Mouse (Mus musculus): Measurements from ENCODE around the gene Dnah10. TPM values are rescaled to one million over a fixed set of nuclear protein-coding genes. Genes with fewer than 3 reads are reported as not detected.

Dnah10 gene
- not detected in 2 replicates for polyA plus RNA-seq (2012; ENCODE audit: insufficient read depth, insufficient read length, missing spikeins)

- Histone ChIP-seq H3K4me1 (ENCODE audit: control insufficient read depth, insufficient read depth, insufficient read length, low read length) (peaks cover 4% of the 10 kb centered on the region; the same call in 1 of the 2 replicates), H3K27ac (replicated peaks; ENCODE audit: low read depth, low read length) (no peak within 1 kb of the TSS), H3K4me3 (ENCODE audit: insufficient read depth, low read depth, low read length) (no peak within 1 kb of the TSS)
These were observed at the start of gene Dnah10 for GRCm38 (mm10) chr5:124724997-124725396. Gene Dnah10 (plus strand): TSS chr5:124725085.

DNA sequence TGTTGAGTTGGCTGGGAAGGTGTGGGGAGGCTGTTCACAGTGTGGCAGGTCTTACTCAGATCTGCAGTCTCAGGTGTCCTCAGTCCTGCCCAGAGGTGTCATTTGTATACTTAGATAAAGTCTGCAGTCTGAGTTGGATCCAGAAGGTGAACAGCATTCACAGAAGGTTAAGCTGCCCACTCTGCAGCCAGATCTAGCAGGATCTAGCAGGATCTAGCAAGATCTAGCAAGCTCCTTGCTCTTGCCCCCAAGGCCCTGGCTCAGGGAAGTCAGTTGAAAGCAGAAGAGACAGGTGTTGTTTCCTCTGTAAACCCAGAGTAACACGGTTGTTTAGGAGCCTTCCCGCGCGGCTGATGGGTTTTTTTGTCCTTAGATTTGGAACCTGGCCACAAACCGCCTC, 11.1 kb upstream of the Dnah10 start:
- Histone ChIP-seq H3K4me1 (ENCODE audit: control insufficient read depth, insufficient read depth, insufficient read length, low read length) (no peaks in the 10 kb centered on the region), H3K4me3 (ENCODE audit: insufficient read depth, low read depth, low read length) (no peak overlapping the region), H3K27ac (replicated peaks; ENCODE audit: low read depth, low read length) (0 out of 2 replicates have a peak overlapping the region, but pooled peaks have one; percentile 0)

GRCm38 (mm10) chr5:124715135-124715534, 9.8 kb upstream of the Dnah10 start:
- H3K4me3 ChIP-seq (ENCODE audit: insufficient read depth, low read depth, low read length) = no peak overlapping the region
- no peaks in the 10 kb centered on the region for H3K4me1 ChIP-seq (ENCODE audit: control insufficient read depth, insufficient read depth, insufficient read length, low read length)
- H3K27ac ChIP-seq (replicated peaks; ENCODE audit: low read depth, low read length) = peak overlapping the region; percentile 95

DNA sequence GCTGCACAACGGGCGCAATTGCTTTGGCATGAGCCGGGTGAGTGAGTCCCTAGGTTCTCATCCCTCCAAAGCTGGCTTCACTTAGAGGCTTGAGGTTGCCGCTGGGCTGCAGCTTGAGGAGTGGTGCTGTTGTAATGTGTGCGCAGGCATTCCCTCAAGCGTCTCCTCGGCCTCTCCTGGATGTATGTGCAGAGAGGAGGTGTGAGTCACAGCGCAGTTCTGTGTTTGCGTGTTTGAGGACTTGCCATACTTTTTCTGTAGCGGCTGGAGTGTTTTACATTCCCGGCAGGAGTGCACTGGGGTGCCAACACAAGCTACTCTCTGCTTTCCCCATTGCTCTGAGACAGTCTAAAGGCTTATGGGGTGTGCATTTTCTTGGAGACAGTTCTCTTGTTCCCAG, 6.9 kb upstream of the Dnah10 start:
- Histone ChIP-seq H3K27ac (replicated peaks; ENCODE audit: low read depth, low read length) (no peak overlapping the region), H3K4me1 (ENCODE audit: control insufficient read depth, insufficient read depth, insufficient read length, low read length) (no peaks in the 10 kb centered on the region), H3K4me3 (ENCODE audit: insufficient read depth, low read depth, low read length) (no peak overlapping the region)

DNA sequence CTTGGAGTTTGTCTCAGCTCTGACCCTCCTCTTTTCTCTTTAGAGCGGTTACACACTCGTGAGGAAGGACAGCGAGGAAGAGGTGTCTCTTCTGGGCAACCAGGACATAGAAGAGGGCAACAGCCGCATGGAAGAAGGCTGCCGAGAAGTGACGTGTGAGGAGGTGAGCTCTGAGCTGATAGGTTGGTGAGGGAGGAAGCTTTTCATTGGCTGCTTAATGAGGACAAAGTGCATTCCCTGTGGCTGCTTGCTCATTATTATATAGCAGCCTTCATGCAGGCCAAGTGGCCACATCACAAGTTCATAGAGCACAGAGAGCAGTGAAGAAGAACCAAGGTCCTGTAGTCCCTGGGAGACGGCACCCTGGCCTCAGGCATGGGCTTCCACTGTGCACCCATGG, 6.5 kb upstream of the Dnah10 start:
- Histone ChIP-seq H3K27ac (replicated peaks; ENCODE audit: low read depth, low read length) (no peak overlapping the region), H3K4me3 (ENCODE audit: insufficient read depth, low read depth, low read length) (no peak overlapping the region), H3K4me1 (ENCODE audit: control insufficient read depth, insufficient read depth, insufficient read length, low read length) (no peaks in the 10 kb centered on the region)

DNA sequence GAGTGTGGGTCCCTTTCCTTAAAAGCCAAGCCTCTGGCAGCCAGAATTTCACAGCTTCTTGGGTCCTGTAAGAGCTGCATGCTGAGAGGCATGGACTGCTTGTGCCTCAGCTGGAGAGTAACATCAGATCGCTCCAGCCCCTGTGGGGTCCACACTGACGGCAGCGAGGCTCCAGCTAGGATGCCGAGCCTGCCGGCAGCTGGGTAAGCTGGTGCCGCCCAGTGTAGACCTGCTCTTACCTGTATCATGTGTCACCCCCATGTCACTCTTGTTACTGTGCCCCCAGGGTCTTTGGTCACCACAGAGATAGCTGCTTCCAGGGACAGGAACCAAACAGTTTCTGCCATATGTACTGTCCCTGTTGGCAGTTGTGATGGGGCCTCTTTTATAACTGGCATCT, 1.8 kb upstream of the Dnah10 start:
- Histone ChIP-seq H3K4me3 (ENCODE audit: insufficient read depth, low read depth, low read length) (no peak overlapping the region), H3K27ac (replicated peaks; ENCODE audit: low read depth, low read length) (no peak overlapping the region), H3K4me1 (ENCODE audit: control insufficient read depth, insufficient read depth, insufficient read length, low read length) (no peaks in the 10 kb centered on the region)

- H3K4me3 ChIP-seq (ENCODE audit: insufficient read depth, low read depth, low read length) = peak overlapping the region; percentile 29
- H3K4me1 ChIP-seq (ENCODE audit: control insufficient read depth, insufficient read depth, insufficient read length, low read length) = peaks cover 4% of the 10 kb centered on the region; the same call in 1 of the 2 replicates
- H3K27ac ChIP-seq (replicated peaks; ENCODE audit: low read depth, low read length) = no peak overlapping the region
These were observed 4.8 kb downstream of the Dnah10 start for GRCm38 (mm10) chr5:124729662-124730206.

DNA sequence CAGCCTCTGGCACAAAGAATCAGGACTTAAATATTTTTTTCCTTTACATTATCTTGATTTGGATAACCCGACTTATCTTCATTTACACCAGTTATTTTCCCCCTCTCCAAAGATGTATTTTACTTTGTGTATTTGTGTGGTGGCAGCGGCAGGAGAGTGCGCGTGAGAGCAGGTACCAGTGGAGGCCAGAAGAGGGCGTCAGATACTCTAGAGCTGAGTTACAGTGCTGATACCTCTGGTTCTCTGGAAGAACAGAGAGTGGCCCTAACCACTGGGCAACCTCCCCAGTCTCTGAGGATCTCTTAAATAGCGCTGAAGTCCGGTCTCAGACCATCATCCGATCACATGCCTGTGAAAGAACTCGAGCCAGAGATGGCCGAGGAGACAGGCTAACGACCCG, 9.1 kb downstream of the Dnah10 start:
- Histone ChIP-seq H3K4me3 (ENCODE audit: insufficient read depth, low read depth, low read length) (no peak overlapping the region), H3K4me1 (ENCODE audit: control insufficient read depth, insufficient read depth, insufficient read length, low read length) (peaks cover 2% of the 10 kb centered on the region; the same call in 1 of the 2 replicates), H3K27ac (replicated peaks; ENCODE audit: low read depth, low read length) (no peak overlapping the region)

DNA sequence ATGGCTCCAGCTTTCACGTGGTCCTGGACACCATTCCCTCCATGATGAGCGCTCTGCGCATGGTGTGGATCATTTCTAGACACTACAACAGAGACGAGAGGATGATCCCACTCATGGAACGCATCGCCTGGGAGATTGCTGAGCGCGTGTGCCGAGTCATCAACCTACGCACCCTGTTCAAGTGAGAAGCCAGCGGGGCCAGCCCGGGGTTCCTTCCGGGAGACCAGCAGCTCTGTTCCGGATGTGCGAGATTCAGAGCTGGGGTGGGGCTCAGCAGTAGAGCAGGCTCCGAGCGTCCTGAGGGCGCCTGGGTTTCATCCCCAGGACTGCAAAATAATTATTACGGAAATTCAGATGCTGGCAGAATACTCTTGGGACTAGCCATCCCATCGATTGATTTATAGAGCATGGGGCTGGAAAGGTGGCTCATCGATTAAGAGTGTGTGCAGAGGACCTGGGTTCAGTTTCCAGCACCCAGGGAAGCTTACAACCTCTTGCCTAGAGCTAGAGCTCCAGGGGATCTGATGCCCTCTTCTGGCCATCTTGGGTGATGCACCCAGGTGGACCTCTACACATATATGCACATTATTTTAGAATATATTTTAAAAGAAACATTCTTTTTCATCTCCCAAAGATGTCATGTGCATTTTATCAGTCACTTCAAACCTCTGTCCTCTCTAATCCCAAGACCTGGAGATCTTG, 17.2 kb downstream of the Dnah10 start:
- Histone ChIP-seq H3K27ac (replicated peaks; ENCODE audit: low read depth, low read length) (no peak overlapping the region), H3K4me3 (ENCODE audit: insufficient read depth, low read depth, low read length) (no peak overlapping the region), H3K4me1 (ENCODE audit: control insufficient read depth, insufficient read depth, insufficient read length, low read length) (no peaks in the 10 kb centered on the region)

GRCm38 (mm10) chr5:124743841-124744240, 19.0 kb downstream of the Dnah10 start:
- H3K4me3 ChIP-seq (ENCODE audit: insufficient read depth, low read depth, low read length) = no peak overlapping the region

GRCm38 (mm10) chr5:124746220-124746619, 21.3 kb downstream of the Dnah10 start:
- Histone ChIP-seq H3K4me1 (ENCODE audit: control insufficient read depth, insufficient read depth, insufficient read length, low read length) (no peaks in the 10 kb centered on the region), H3K4me3 (ENCODE audit: insufficient read depth, low read depth, low read length) (no peak overlapping the region), H3K27ac (replicated peaks; ENCODE audit: low read depth, low read length) (no peak overlapping the region)

More at GRCm38 (mm10) chr5:124743841-124744240, 19.0 kb downstream of the Dnah10 start:
- no peaks in the 10 kb centered on the region for H3K4me1 ChIP-seq (ENCODE audit: control insufficient read depth, insufficient read depth, insufficient read length, low read length)
- H3K27ac ChIP-seq (replicated peaks; ENCODE audit: low read depth, low read length) = no peak overlapping the region

DNA sequence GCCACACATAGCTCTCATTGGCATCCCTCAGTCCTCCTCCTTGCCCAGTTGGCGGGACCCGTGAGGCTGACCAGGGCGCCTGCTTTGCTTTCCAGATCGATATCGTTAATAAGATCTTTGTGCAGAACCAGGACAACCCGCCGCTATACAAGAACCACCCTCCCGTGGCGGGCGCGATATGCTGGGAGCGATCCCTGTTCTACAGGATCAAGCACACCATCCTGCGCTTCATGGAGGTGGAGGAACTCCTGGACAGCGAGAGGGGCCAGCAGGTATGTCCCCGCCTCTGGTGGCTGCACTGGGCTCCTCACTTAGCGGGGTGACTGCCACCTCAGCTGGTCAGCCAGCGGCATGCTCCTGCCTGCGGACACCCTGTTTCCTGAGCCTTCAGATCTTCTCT, 23.4 kb downstream of the Dnah10 start:
- Histone ChIP-seq H3K4me3 (ENCODE audit: insufficient read depth, low read depth, low read length) (no peak overlapping the region), H3K4me1 (ENCODE audit: control insufficient read depth, insufficient read depth, insufficient read length, low read length) (no peaks in the 10 kb centered on the region), H3K27ac (replicated peaks; ENCODE audit: low read depth, low read length) (no peak overlapping the region)

DNA sequence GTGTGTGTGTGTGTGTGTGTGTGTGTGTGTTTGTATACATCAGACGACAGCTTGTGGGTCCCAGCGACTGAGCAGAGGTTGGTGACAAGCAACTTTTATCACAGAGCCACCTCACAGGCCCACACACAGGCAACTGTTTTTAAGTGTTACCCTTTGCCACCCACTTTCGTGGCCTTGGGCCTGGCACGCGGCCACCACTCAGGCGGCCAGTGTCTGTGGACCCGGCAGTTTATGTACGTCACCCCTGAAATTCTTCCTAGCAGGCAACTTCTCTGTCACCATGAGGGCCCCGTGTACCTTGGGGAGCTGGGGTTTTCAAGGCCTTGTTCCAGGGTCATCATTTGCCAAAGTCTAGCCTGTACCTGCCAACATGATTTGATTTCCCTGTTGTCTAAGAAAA, 26.8 kb downstream of the Dnah10 start:
- Histone ChIP-seq H3K4me1 (ENCODE audit: control insufficient read depth, insufficient read depth, insufficient read length, low read length) (no peaks in the 10 kb centered on the region), H3K4me3 (ENCODE audit: insufficient read depth, low read depth, low read length) (no peak overlapping the region), H3K27ac (replicated peaks; ENCODE audit: low read depth, low read length) (no peak overlapping the region)

GRCm38 (mm10) chr5:124761011-124761410, 36.1 kb downstream of the Dnah10 start:
- Histone ChIP-seq H3K27ac (replicated peaks; ENCODE audit: low read depth, low read length) (no peak overlapping the region), H3K4me3 (ENCODE audit: insufficient read depth, low read depth, low read length) (no peak overlapping the region)

DNA sequence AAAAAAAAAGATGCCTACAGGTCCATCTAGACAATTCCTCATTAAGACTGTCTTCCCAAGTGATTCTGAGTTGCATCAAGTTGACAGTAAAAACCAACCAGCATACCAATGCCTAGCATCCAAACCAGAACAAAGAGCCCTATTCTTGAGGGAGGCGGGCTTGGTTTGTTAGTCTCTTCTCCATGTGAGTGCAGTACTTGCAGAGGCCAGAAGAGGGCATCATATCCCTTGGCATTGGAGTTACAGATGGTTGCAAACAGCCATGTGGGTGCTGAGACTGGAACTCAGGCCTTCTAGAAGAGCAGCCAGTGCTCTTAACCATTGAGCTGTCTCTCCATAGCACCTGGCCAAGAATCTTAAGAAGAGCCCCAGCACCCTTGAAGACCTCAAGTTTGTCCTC, 36.9 kb downstream of the Dnah10 start:
- Histone ChIP-seq H3K27ac (replicated peaks; ENCODE audit: low read depth, low read length) (no peak overlapping the region), H3K4me3 (ENCODE audit: insufficient read depth, low read depth, low read length) (no peak overlapping the region), H3K4me1 (ENCODE audit: control insufficient read depth, insufficient read depth, insufficient read length, low read length) (no peaks in the 10 kb centered on the region)

More at GRCm38 (mm10) chr5:124761011-124761410, 36.1 kb downstream of the Dnah10 start:
- no peaks in the 10 kb centered on the region for H3K4me1 ChIP-seq (ENCODE audit: control insufficient read depth, insufficient read depth, insufficient read length, low read length)

GRCm38 (mm10) chr5:124774552-124774951, 49.7 kb downstream of the Dnah10 start:
- no peak overlapping the region for H3K4me3 ChIP-seq (ENCODE audit: insufficient read depth, low read depth, low read length)
- H3K4me1 ChIP-seq (ENCODE audit: control insufficient read depth, insufficient read depth, insufficient read length, low read length) = no peaks in the 10 kb centered on the region
- H3K27ac ChIP-seq (replicated peaks; ENCODE audit: low read depth, low read length) = no peak overlapping the region

Measured in brown adipose tissue, adult 24 weeks (tissue).